Mouse (Mus musculus) liver, adult (tissue): Measurements from ENCODE around the gene Zcchc3.

ENCODE experiments used
- GATA4 ChIP-seq: IDR thresholded peaks from 2 replicates; pipeline ENCODE4 v1.6.1; 2014; ENCODE audit warnings: mild to moderate bottlenecking, low read length; ENCODE audit not compliant: insufficient replicate concordance

Gene Zcchc3

DNA sequence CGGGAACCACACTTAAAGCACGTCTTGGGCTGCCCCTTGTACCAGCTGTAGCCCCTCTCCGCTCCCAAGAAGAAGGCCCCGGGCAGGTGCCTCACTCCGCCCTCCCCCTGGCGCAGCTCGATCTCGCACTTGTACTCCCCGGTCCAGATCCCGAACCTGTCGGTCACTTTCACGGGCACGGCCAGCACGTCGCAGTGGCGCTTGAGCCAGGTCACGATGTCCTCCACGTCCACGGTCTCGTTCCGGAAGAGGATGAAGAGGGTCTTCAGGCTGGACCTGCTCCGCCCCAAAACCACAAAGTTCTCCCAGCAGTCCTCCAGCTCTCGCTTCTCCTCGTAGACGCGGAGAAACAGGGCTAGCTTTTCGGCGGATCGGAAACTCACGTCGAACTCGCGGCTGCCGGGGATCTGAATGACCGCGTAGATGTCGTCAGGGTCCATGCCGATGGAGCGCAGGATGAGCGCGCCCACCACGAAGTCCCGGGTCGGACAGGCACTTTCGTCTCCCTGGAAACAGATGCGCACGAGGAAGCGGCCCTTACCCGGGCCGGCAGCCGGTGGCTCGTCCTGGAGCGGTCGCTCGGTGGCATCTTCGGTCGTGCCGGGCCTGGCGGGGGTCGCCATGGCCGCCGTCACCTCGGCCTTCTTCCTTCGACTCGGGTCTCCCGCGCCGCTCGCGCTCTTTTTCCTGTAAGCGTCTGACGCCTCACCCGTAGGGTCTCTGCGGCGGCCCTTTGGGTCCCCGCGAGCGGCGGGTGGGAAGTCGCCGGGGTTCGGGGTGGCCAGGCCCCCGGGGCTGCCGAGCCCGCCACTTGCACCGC, 852 bp downstream of the Zcchc3 start:
- no peak for TF ChIP-seq GATA4

DNA sequence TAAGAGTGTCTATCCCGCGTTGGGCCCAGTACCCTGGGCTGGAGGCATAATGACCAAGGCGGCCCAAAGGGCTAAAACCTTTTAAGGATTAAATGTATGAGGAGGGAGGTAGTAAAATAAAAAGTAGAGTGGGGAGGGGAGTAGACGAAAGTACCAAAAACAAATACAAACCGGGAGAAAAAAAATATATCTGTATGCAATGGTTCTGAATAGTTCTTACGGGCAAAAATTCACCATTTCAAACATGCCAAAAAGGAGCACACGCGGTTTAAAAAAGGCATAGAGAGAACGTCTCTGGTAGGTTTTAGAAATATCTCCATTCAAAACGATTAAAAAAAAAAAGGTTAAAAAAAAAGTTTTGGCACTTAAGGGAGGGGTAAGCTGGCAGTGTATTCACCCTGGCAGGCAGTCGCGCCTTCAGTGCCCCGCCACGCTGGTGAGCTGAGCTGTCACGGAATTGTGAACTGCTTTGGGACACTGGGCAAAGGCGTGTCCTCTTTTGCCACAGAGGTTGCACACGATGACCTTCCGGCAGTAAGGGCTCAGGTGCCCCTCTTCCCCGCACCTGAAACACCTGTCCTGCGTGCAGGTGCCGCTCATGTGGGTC, 1.6 kb downstream of the Zcchc3 start:
- TF ChIP-seq GATA4 = no peak

DNA sequence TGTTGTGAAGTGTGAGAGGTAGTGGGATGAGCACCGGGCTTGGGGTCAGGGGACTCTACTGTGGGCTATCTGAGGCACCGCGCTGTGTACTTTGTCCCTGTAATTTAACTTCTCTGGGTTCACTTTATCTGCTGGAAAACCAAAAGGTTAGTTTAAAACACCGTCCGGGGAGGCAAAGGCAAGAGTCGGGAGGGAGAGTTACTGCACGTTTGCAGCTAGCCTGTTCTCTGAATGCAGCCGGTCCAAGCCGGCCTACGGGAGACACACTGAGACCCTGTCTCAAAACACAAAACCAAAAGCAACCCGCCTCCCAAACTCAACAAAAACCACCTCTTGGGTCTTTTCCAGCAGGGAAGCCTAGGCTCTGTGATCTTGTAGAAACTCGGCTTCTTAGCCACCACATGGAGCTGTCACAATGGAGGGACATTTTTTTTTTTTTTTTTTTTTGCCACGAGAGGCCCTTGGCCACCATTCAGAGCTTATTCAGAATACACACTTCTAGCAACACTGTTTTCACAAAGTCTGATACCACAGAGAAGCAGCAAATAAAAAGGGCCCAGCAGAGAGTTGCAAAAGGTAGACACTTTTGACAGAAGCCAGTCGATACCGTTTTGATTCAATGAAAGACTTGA, 2.2 kb downstream of the Zcchc3 start:
- TF ChIP-seq GATA4 = no peak

DNA sequence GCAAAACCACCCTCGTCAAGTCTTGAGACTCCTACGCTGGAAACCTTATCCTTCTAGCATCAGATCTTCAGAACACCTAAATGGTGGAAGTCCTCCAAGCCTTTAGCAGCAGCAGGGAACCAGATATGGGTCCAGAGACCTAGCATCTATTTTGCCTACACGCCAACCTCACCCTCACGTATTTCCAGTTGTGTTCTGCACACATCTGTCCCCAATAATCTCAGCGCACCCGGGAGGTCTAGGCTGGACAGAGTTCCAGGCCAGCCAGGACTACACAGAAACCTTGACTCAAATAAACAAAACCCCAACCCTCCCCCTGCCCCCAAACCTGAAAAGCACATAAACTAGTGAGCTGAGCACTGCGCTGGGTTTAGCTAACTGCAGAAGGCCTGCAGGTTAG, 3.4 kb downstream of the Zcchc3 start:
- no peak for TF ChIP-seq GATA4

DNA sequence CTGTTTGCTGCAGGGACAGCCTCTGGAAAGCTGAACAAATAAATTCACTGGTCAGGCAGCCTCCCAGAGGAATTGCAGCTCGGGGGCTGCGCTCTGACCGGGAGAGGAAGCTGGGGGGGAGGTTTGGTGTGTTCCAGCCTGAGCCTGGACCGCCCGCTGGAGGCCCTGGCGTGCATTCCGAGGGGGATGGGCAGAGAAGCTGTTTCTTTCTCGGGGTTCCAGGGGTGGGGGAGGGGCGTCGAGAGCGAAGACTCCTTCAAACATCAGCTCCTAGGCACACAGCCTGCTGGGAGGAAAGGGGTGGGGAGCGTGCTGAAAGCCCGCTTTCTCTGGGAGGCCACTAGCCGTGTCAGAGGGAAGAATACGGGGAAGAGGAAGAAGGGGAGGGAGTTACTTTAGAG, 3.9 kb downstream of the Zcchc3 start:
- TF ChIP-seq GATA4 = no peak

DNA sequence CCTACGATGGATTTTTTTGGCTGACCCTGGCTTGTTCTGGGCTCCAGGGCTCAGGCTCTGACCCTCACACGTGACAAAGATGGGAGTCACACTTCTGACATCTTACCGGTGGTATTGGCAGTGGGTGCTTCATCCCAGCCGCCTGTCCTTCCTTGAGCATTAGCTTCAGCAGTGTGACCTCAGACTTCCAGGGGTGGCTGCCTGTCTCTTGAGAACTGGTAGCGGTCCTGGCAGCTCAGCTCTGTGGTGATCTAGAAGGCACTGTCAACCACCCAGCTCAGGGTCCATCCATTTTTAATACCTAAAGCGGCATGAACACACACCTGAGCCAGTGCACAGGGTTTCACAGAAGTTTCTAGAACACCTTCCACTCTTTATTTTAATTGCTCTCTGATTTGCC, 5.0 kb downstream of the Zcchc3 start:
- TF ChIP-seq GATA4 = no peak

DNA sequence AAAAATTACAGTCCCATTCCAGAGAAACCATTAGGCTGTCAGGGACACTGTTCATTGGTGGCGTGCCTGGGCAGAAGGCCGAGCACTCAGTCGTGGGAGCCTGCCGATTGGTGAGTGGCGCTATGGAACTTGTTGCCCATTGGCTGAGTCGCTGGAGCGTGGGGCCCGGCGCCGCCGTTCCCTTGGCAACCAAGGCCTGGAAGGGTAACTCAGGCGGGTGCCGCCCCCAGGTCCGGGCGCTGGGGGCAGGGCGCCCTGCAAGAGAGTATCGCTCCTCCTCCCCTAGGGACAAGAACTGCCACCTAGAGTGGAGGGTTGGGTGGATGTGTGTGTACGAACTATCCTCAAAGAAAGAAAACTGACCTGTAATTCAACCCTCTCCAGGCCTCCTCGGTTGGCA, 8.7 kb downstream of the Zcchc3 start:
- no peak for TF ChIP-seq GATA4

DNA sequence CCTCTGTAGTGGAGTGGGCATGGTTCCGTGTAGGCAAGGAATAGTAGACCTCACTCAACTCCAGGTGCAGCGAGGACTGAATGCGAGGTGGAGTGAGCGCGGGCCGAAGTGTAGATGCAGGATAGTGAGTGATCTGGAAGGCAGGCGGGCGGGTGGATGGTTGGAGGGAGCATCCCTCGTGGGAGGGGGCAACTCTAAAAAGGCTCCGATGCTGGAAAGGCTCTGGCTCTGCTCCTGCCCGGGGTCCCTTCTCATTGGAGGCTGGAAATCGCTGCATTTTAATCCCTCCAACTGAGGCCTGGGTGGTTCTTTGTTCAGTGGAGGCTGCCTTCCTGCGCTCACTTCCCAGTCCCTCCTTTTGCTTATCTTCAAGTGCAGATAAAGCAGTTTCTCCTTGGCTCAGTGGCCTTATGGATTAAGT, 15.7 kb downstream of the Zcchc3 start:
- TF ChIP-seq GATA4 = no peak

DNA sequence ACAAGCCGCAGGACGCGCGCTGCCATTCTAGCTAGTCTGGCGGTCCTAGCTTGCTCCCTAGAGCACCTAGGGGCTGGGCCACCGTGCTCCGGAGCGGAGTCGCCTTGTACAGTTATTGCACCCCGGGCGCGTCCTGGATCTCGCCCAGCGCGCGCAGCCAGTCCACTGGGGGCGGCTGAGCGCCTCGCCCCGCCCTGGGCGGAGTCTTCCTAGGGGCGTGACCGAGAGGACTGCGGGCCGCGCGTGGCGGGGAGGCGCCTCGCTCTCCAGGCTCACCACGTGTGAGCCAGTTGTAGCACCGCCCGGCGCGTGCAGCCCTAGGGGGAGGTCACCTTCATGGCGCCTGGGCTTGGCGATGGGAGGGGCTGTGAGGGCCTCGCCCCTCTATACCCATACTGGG, 16.1 kb downstream of the Zcchc3 start:
- TF ChIP-seq GATA4 = no peak; the same call in 1 of the 2 replicates

DNA sequence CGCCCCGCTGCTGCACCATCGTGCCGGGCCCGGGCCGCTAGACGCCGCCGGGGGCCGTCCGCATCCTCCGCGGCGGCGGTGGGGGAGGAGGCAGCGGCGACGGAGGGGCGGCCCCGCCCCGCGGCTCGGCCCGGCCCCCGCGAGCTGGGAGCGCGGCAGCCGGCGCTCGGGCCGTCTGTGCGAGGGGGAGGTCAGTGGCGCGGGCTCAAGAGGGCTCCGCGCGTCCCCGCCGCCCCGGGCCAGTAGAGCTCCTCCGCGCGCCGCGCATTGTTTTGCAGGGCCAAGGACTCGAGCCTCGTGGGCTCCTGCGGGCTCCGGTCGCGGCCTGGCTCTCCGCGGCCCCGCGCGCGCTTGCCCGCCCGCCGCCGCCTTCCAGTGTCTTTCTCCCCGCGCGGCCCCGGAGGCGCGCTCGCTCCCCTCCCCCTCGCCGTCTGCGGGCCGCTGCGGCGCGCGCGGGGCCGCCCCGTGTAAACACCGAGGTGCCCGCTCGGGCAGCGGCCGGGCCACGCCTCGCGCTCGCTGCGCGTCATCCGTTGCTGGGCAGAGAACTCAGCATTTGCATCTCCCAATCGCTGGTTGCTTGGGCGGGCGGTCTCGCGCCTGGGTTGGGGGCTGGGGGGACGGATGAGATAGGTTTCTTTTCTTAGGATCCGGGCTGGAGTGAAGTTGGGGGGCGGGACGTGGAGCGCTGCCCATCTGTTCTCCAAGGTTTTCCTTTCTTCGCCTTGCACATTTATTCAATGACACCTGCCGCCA, 17.0 kb downstream of the Zcchc3 start, which contains the start of gene Sox12:
Gene Sox12, minus strand, starts transcription at position 384 of the 756 bp plus-strand sequence.
- TF ChIP-seq GATA4 = no peak

DNA sequence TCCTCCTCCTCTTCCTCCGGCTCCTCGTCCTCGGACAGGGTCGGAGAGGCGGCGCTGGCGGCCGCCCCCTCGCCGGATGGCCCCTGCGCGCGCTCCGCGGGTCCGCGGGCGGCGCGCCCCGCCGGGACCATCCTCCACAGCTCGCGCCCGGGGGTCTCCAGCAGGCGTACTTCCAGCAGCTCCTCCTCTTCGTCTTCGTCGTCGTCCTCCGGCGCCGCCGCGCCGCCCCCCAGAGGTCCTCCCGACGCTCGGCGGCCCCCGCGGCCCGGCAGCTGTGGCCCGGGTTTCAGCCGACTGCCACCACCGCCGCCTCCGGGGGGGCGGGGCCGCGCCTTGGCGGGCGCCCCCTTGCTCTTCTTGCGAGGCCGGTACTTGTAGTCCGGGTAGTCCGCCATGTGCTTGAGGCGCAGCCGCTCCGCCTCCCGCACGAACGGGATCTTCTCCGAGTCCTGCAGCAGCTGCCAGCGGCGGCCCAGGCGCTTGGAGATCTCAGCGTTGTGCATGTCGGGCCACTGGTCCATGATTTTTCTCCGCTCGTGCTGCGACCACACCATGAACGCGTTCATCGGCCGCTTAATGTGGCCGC, 17.7 kb downstream of the Zcchc3 start:
- no peak for TF ChIP-seq GATA4

DNA sequence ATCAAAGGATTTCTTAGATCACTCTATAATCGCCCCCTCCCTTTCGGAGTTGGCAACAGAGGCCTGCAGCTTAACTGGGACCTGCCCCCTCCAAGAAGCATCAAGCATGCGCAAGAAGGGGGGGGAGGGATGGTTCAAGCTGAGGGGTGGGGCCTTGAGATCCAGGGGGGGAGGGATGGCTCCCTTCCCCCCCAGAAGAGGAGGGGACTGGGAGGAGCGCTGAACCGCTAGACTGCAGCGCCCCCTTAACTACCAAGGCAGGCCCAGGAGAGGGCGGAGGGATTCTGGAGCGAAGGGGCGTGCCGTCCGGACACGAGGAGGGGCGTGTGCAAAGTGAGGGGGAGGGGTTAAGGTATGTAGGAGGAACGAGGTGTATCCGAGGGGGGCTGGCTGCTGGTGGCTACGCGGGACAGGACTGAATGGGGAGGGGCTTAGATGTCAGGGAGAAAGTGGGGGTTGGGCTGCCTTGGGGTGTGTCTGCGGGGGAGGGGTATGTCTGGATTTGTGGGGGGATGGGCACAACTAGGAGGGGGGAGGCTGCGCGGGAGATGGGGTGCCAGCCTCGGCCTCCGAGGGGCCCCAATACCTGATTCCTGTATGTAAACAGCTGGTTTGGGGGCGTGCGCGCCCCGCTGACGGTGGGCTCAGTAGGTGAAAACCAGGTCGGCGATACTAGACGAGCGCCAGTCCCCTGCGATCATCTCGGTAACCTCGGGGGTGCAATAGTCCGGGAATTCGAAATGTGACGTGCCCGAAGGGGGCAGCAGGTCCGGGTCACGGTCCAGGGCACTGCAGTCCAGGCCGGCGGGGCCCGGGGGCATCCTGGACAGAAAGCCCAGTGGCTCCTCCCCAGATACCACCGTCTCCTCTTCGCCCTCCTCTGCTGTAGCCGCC, 18.5 kb downstream of the Zcchc3 start:
- TF ChIP-seq GATA4 = no peak

DNA sequence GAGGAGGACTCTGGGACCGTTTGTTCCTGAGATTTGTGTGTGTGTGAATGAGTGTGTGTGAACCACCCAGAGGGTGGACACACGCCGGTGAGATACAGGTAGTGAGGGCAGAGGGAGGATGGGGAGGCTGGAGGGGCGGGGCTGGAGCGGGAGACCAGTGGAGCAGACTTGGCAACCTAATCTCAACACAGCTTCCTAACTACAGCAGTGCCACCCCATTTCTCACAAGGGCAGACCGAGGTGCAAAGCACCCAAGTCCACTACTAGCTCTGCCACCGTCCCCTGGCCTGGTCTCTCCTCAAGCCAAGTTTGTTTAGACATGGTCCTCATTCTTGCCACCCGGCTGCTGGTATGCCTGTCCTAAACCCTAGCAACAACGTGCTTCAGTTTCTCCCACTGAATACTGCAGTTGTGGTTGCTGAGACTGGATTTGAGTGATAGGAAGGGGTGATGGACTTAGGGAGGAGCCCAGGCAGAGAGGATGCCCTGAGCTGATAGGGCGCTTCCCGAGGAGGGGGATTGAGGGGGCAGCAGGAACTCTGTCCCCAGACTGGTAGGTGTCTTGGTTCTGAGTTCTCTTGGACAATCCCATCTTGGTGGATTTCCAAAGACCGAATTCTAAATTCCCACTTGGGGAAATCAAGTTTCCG, 19.4 kb downstream of the Zcchc3 start:
- TF ChIP-seq GATA4 = no peak
